Mouse (Mus musculus): ENCODE results near the gene Rara. TPM values are rescaled to one million over a fixed set of nuclear protein-coding genes. Genes with fewer than 3 reads are reported as not detected.
A peak's percentile ranks its signal among the peaks of the same experiment; 100 is the strongest.

Rara gene
- polyA plus RNA-seq, 1 experiment from 2014 or later: 9.7 TPM

GRCm38 (mm10) chr11:98969496-98969927 lies 41.9 kb downstream of the Rara start:
- Histone ChIP-seq H3K4me2 (peak overlapping the region; percentile 37), H3K4me1 (peaks cover 72% of the 10 kb centered on the region), H3K27me3 (replicated peaks) (no peaks in the 10 kb centered on the region), H3K36me3 (replicated peaks) (no peaks in the 10 kb centered on the region), H3K4me3 (no peak overlapping the region), H3K27ac (peak overlapping the region; percentile 73), H3K9me3 (no peaks in the 10 kb centered on the region), H3K9ac (0 out of 2 replicates have a peak overlapping the region, but pooled peaks have one; percentile 13)
- ATAC-seq (replicated peaks): peak; percentile 43
- 12% methylated on average over 15 of the region's 17 CpGs for WGBS

- peaks cover 63% of the 10 kb centered on the region for H3K4me1 ChIP-seq
- no peak overlapping the region for H3K9ac ChIP-seq
- no peaks in the 10 kb centered on the region for H3K27me3 ChIP-seq (replicated peaks)
- H3K4me3 ChIP-seq: no peak overlapping the region
- H3K27ac ChIP-seq: peak overlapping the region; percentile 73
- no peak for ATAC-seq (replicated peaks)
- 61% methylated on average over 29 of the region's 29 CpGs for WGBS
- H3K9me3 ChIP-seq: no peaks in the 10 kb centered on the region
- no peaks in the 10 kb centered on the region for H3K36me3 ChIP-seq (replicated peaks)
- H3K4me2 ChIP-seq: no peak overlapping the region
These were observed 42.7 kb downstream of the Rara start for GRCm38 (mm10) chr11:98970191-98970925.

- peaks cover 52% of the 10 kb centered on the region for H3K4me1 ChIP-seq
- peak overlapping the region; percentile 73; the same call in 1 of the 2 replicates for H3K27ac ChIP-seq
- H3K36me3 ChIP-seq (replicated peaks): no peaks in the 10 kb centered on the region
- ATAC-seq (replicated peaks): no peak
- no peak overlapping the region for H3K4me2 ChIP-seq
- no peaks in the 10 kb centered on the region for H3K27me3 ChIP-seq (replicated peaks)
- no peak overlapping the region for H3K9ac ChIP-seq
- H3K4me3 ChIP-seq: no peak overlapping the region
- H3K9me3 ChIP-seq: no peaks in the 10 kb centered on the region
- 58% methylated on average over 23 of the region's 23 CpGs for WGBS
These were observed 43.9 kb downstream of the Rara start for GRCm38 (mm10) chr11:98971316-98972031.

GRCm38 (mm10) chr11:98972215-98972614 lies 44.6 kb downstream of the Rara start:
- Histone ChIP-seq H3K27me3 (replicated peaks) (no peaks in the 10 kb centered on the region), H3K4me3 (no peak overlapping the region), H3K27ac (no peak overlapping the region), H3K9me3 (no peaks in the 10 kb centered on the region), H3K4me2 (no peak overlapping the region), H3K4me1 (peaks cover 45% of the 10 kb centered on the region), H3K36me3 (replicated peaks) (no peaks in the 10 kb centered on the region), H3K9ac (no peak overlapping the region)
- WGBS: 55% methylated on average over 9 of the region's 9 CpGs
- ATAC-seq (replicated peaks): no peak

- 90% methylated on average over 9 of the region's 9 CpGs for WGBS
- Histone ChIP-seq H3K27ac (no peak overlapping the region), H3K4me2 (no peak overlapping the region), H3K36me3 (replicated peaks) (no peaks in the 10 kb centered on the region), H3K4me1 (peaks cover 38% of the 10 kb centered on the region), H3K9ac (no peak overlapping the region), H3K27me3 (replicated peaks) (no peaks in the 10 kb centered on the region), H3K4me3 (no peak overlapping the region), H3K9me3 (no peaks in the 10 kb centered on the region)
- ATAC-seq (replicated peaks): no peak
These were observed 45.3 kb downstream of the Rara start for GRCm38 (mm10) chr11:98972801-98973360.

- H3K9me3 ChIP-seq: no peaks in the 10 kb centered on the region
- H3K27me3 ChIP-seq (replicated peaks): no peaks in the 10 kb centered on the region
- H3K4me1 ChIP-seq: peaks cover 31% of the 10 kb centered on the region
- 88% methylated on average over 14 of the region's 14 CpGs for WGBS
- no peak overlapping the region for H3K4me3 ChIP-seq
- ATAC-seq (replicated peaks): no peak
- H3K36me3 ChIP-seq (replicated peaks): no peaks in the 10 kb centered on the region
- no peak overlapping the region for H3K4me2 ChIP-seq
- H3K27ac ChIP-seq: no peak overlapping the region
- H3K9ac ChIP-seq: no peak overlapping the region
These were observed 46.0 kb downstream of the Rara start for GRCm38 (mm10) chr11:98973584-98973983.

GRCm38 (mm10) chr11:98974213-98974612 lies 46.6 kb downstream of the Rara start:
- Histone ChIP-seq H3K4me2 (no peak overlapping the region), H3K9ac (no peak overlapping the region), H3K27ac (no peak overlapping the region), H3K9me3 (no peaks in the 10 kb centered on the region), H3K36me3 (replicated peaks) (no peaks in the 10 kb centered on the region), H3K4me1 (peaks cover 25% of the 10 kb centered on the region), H3K4me3 (no peak overlapping the region), H3K27me3 (replicated peaks) (no peaks in the 10 kb centered on the region)
- 73% methylated on average over 6 of the region's 6 CpGs for WGBS
- ATAC-seq (replicated peaks): no peak

GRCm38 (mm10) chr11:98974871-98975719 lies 47.5 kb downstream of the Rara start:
- Histone ChIP-seq H3K4me1 (peaks cover 16% of the 10 kb centered on the region), H3K27me3 (replicated peaks) (no peaks in the 10 kb centered on the region), H3K36me3 (replicated peaks) (no peaks in the 10 kb centered on the region), H3K9me3 (no peaks in the 10 kb centered on the region), H3K4me3 (no peak overlapping the region), H3K9ac (no peak overlapping the region), H3K4me2 (no peak overlapping the region), H3K27ac (no peak overlapping the region)
- no peak for ATAC-seq (replicated peaks)
- 45% methylated on average over 5 of the region's 5 CpGs for WGBS

GRCm38 (mm10) chr11:98978526-98979148 lies 51.0 kb downstream of the Rara start:
- no peak for ATAC-seq (replicated peaks)
- WGBS: 57% methylated on average over 15 of the region's 15 CpGs
- no peak overlapping the region for H3K4me3 ChIP-seq
- H3K36me3 ChIP-seq (replicated peaks): no peaks in the 10 kb centered on the region
- H3K9ac ChIP-seq: no peak overlapping the region
- no peaks in the 10 kb centered on the region for H3K9me3 ChIP-seq
- H3K27ac ChIP-seq: no peak overlapping the region
- H3K4me2 ChIP-seq: no peak overlapping the region
- H3K27me3 ChIP-seq (replicated peaks): no peaks in the 10 kb centered on the region
- peaks cover 11% of the 10 kb centered on the region for H3K4me1 ChIP-seq

GRCm38 (mm10) chr11:98979356-98979755 lies 51.7 kb downstream of the Rara start:
- 88% methylated on average over 4 of the region's 5 CpGs for WGBS

GRCm38 (mm10) chr11:98981289-98981996 lies 53.8 kb downstream of the Rara start:
- H3K4me2 ChIP-seq: peak overlapping the region; percentile 84
- 33% methylated on average over 20 of the region's 20 CpGs for WGBS
- no peaks in the 10 kb centered on the region for H3K36me3 ChIP-seq (replicated peaks)
- H3K9ac ChIP-seq: peak overlapping the region; percentile 83
- H3K4me3 ChIP-seq: peak overlapping the region; percentile 70
- H3K4me1 ChIP-seq: peaks cover 11% of the 10 kb centered on the region
- peak overlapping the region; percentile 97 for H3K27ac ChIP-seq
- ATAC-seq (replicated peaks): peak; percentile 59
- no peaks in the 10 kb centered on the region for H3K9me3 ChIP-seq
- no peaks in the 10 kb centered on the region for H3K27me3 ChIP-seq (replicated peaks)

More at GRCm38 (mm10) chr11:98979356-98979755, 51.7 kb downstream of the Rara start:
- H3K4me2 ChIP-seq: no peak overlapping the region
- no peaks in the 10 kb centered on the region for H3K27me3 ChIP-seq (replicated peaks)
- H3K4me3 ChIP-seq: no peak overlapping the region
- ATAC-seq (replicated peaks): no peak
- H3K27ac ChIP-seq: no peak overlapping the region
- no peak overlapping the region for H3K9ac ChIP-seq
- H3K4me1 ChIP-seq: peaks cover 11% of the 10 kb centered on the region
- no peaks in the 10 kb centered on the region for H3K9me3 ChIP-seq
- H3K36me3 ChIP-seq (replicated peaks): no peaks in the 10 kb centered on the region

Measured in midbrain, embryonic 15.5 days (tissue).